13 mouse cellular contexts compared by ENCODE assay signal in genomic region chr4:57114617-57115592, GRCm38 (mm10). TPM values are rescaled to one million over a fixed set of nuclear protein-coding genes. Genes with fewer than 3 reads are reported as not detected.
DNase-seq lines count a peak whose midpoint lies in the region; ATAC-seq and TF ChIP-seq lines count a peak whose summit lies in the region.
"Had no signal": no experiment of that assay in that cellular context is flagged by ENCODE, and none has a peak within 500 bp of the region (broad histone marks: within the 10 kb centered on the region; RNA-seq: fewer than 3 reads in every experiment).

No protein-coding gene starts in this region.

- H3K9me3 ChIP-seq in lung, embryonic 14.5 days (ENCODE audit: low read depth, low read length) = no peaks in the 10 kb centered on the region
- no peaks in the 10 kb centered on the region for H3K9me3 ChIP-seq in liver, embryonic 15.5 days (replicated peaks)
- H3K9me3 ChIP-seq: midbrain, embryonic 12.5 days; neural tube, embryonic 12.5 days had no signal

- DNase-seq in lung, embryonic 14.5 days = peak; percentile 97
- DNase-seq in lung, adult 2 months = no peak
- DNase-seq in gastrocnemius, postnatal 4 days (ENCODE audit: low spot score in 2 of 2) = peak; percentile 26 to 62
- no peak for DNase-seq in left cerebral cortex, adult 9 months (ENCODE audit: low spot score in 2 of 2)
- DNase-seq in right cerebral cortex, postnatal 25 days = no peak
- DNase-seq: cerebellum, postnatal 36 days; heart, postnatal 4 days; kidney, adult 18-20 months had no signal

- H3K27ac ChIP-seq in lung, embryonic 14.5 days (ENCODE audit: low read depth) = peak overlapping the region; percentile 13; the same call in 1 of the 2 replicates
- peak overlapping the region; percentile 83 for H3K27ac ChIP-seq in liver, embryonic 15.5 days (replicated peaks)
- H3K27ac ChIP-seq: midbrain, embryonic 12.5 days; neural tube, embryonic 12.5 days had no signal

- WGBS in lung, embryonic 14.5 days = 45% methylated on average over 19 of the region's 19 CpGs
- 63% methylated on average over 19 of the region's 19 CpGs for WGBS in lung, adult 2 months
- 52% methylated on average over 19 of the region's 19 CpGs for WGBS in liver, embryonic 15.5 days (ENCODE audit: insufficient replicate concordance)

- no peaks in the 10 kb centered on the region for H3K27me3 ChIP-seq in lung, embryonic 14.5 days (ENCODE audit: insufficient read depth, low read length)
- no peaks in the 10 kb centered on the region for H3K27me3 ChIP-seq in liver, embryonic 15.5 days
- H3K27me3 ChIP-seq: midbrain, embryonic 12.5 days; neural tube, embryonic 12.5 days had no signal

- no peak for TF ChIP-seq POLR2A in lung, adult 2 months (IDR thresholded peaks at IDR 0.05; ENCODE audit: borderline replicate concordance, extremely low read depth, low read depth, low read length)

- ATAC-seq in lung, embryonic 14.5 days (ENCODE audit: insufficient read depth) = peak; percentile 97
- ATAC-seq in liver, embryonic 15.5 days (ENCODE audit: insufficient read depth) = peak; percentile 57
- no peak for ATAC-seq in CD4-positive, CD25-positive, alpha-beta regulatory T cell, adult 4 months
- ATAC-seq: forebrain, embryonic 14.5 days had no signal

- H3K4me1 ChIP-seq in lung, embryonic 14.5 days (ENCODE audit: insufficient read depth) = peaks cover 22% of the 10 kb centered on the region; the same call in 1 of the 2 replicates
- H3K4me1 ChIP-seq in lung, adult 2 months (ENCODE audit: control insufficient read depth, insufficient read depth, low read length) = no peaks in the 10 kb centered on the region
- peaks cover 53% of the 10 kb centered on the region for H3K4me1 ChIP-seq in liver, embryonic 15.5 days (replicated peaks)
- H3K4me1 ChIP-seq: midbrain, embryonic 12.5 days; neural tube, embryonic 12.5 days had no signal

- no peaks in the 10 kb centered on the region for H3K36me3 ChIP-seq in lung, embryonic 14.5 days (ENCODE audit: insufficient read depth)
- H3K36me3 ChIP-seq in liver, embryonic 15.5 days (replicated peaks) = no peaks in the 10 kb centered on the region
- H3K36me3 ChIP-seq: midbrain, embryonic 12.5 days; neural tube, embryonic 12.5 days had no signal

- H3K4me2 ChIP-seq in lung, embryonic 14.5 days = 0 out of 2 replicates have a peak overlapping the region, but pooled peaks have one; percentile 8
- peak overlapping the region; percentile 44 for H3K4me2 ChIP-seq in liver, embryonic 15.5 days
- H3K4me2 ChIP-seq: midbrain, embryonic 12.5 days; neural tube, embryonic 12.5 days had no signal

- no peak for TF ChIP-seq CTCF in lung, embryonic 14.5 days (IDR thresholded peaks at IDR 0.05; ENCODE audit: low read depth)
- no peak for TF ChIP-seq CTCF in lung, adult 2 months (IDR thresholded peaks at IDR 0.05; ENCODE audit: insufficient read depth, low read length)

- H3K9ac ChIP-seq in lung, embryonic 14.5 days = no peak overlapping the region
- H3K9ac ChIP-seq in liver, embryonic 15.5 days = no peak overlapping the region
- H3K9ac ChIP-seq: midbrain, embryonic 12.5 days; neural tube, embryonic 12.5 days had no signal

- H3K4me3 ChIP-seq in lung, embryonic 14.5 days (ENCODE audit: low read depth, low read length) = no peak overlapping the region
- no peak overlapping the region for H3K4me3 ChIP-seq in lung, adult 2 months (replicated peaks; ENCODE audit: extremely low read depth, low read depth, low read length)
- H3K4me3 ChIP-seq in liver, embryonic 15.5 days (replicated peaks) = no peak overlapping the region
- H3K4me3 ChIP-seq: midbrain, embryonic 12.5 days; neural tube, embryonic 12.5 days had no signal

RNA-seq across cellular contexts. Expression of gene Epb41l4b, which starts 28.3 kb away (rescaled TPM):
- 1.2 and 1.7 TPM in 2 replicates for polyA plus RNA-seq in lung, embryonic 14.5 days (2014; fragmentation: Nextera tagmentation; extraction: Ambion mirVana)
- polyA plus RNA-seq in lung, adult 2 months (2012; rRNA removed) = 23.8 and 28.9 TPM in 2 replicates
- 10 to 100 TPM; 14.7 to 16.3 TPM for total RNA-seq in gastrocnemius, postnatal 4 days (2021)
- polyA plus RNA-seq in liver, embryonic 15.5 days (2015; fragmentation: Nextera tagmentation; extraction: Ambion mirVana) = 2.0 and 2.4 TPM in 2 replicates
- not detected for polyA plus RNA-seq in CD4-positive, CD25-positive, alpha-beta regulatory T cell, adult 4 months (2017; shearing (Covaris generic))

Comparison
In these comparisons a context has a peak if more than half of its experiments do, and no peak if none do; other contexts are left out.
1. DNase-seq: peak in lung, embryonic 14.5 days (single experiment) and gastrocnemius, postnatal 4 days (2 of 2); none in lung, adult 2 months (single experiment), left cerebral cortex, adult 9 months (0 of 2) and right cerebral cortex, postnatal 25 days (single experiment).